Mouse (Mus musculus): Measurements from ENCODE around the gene Rnaseh2a. TPM values are rescaled to one million over a fixed set of nuclear protein-coding genes. Genes with fewer than 3 reads are reported as not detected.

Gene Rnaseh2a
- total and polyA plus RNA-seq, 2 experiments from 2014 or later = 42.7 to 52.2 TPM

DNA sequence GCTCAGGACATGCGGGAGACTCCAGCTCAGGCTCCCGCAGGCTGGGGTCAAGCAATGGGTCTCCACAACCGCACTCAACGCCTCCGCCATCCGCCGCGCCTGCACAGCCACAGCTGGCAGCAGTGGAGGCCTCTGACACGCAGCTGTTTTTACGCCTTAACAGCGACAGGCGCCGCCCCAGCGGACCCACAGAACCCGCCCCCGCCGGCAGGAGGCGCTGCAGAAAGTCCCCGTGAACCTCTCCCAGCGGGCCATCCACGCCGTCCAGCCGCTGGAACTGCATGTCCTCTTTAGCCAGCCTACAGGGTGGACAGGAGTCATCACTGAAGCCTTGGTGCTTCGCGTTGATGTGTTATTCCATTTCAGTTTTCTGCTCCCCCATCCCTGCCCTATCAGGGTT, 38.1 kb upstream of the Rnaseh2a start:
- no peaks in the 10 kb centered on the region for H3K4me1 ChIP-seq (ENCODE audit: insufficient read depth)
- no peak for DNase-seq
- H3K36me3 ChIP-seq (ENCODE audit: insufficient read depth) = peaks cover 5% of the 10 kb centered on the region; the same call in 1 of the 2 replicates
- H3K27me3 ChIP-seq (ENCODE audit: insufficient read depth, low read length) = peaks cover 14% of the 10 kb centered on the region
- no peak for ATAC-seq
- H3K27ac ChIP-seq (ENCODE audit: low read depth, low read length) = no peak overlapping the region
- no peak overlapping the region for H3K4me3 ChIP-seq (ENCODE audit: low read depth, low read length)
- H3K9ac ChIP-seq = no peak overlapping the region
- 0 out of 2 replicates have a peak, but pooled peaks have one; percentile 18 for TF ChIP-seq CTCF (IDR thresholded peaks at IDR 0.05; ENCODE audit: low read depth)
- H3K9me3 ChIP-seq (ENCODE audit: low read length) = no peaks in the 10 kb centered on the region
- no peak overlapping the region for H3K4me2 ChIP-seq (ENCODE audit: low read depth)
- 20% methylated on average over 25 of the region's 25 CpGs for WGBS

DNA sequence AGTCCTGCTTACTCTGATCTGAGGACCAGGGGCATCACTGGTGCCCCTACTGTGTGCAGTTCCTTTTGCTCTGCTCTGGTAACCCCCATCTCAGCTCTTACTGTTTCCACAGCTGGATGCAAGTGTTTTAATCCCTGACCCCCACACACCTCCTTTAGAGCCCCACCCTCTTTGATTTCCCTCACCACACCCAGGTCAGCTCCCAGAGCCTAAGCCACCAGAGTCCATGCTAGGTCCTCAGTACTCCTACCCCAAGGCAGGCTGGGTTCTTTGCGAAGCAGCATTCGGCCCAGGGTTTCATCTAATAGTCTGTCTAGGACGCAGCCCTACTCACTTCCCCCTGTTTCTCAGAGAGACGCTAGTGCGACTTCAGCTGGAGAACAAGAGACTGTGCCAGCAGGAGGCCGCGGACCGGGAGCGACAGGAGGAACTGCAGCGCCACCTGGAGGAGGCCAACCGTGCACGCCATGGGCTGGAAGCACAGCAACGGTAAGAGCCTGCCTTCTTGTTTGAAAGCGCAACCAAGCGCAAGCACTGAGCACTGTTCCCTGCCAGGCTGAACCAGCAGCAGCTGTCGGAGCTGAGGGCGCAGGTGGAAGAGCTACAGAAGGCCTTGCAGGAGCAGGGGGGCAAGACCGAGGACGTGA, 28.2 kb upstream of the Rnaseh2a start:
- WGBS = 3% methylated on average over 19 of the region's 19 CpGs
- Histone ChIP-seq H3K9ac (peak overlapping the region; percentile 25; the same call in 1 of the 2 replicates), H3K4me2 (ENCODE audit: low read depth) (no peak overlapping the region), H3K4me3 (ENCODE audit: low read depth, low read length) (no peak overlapping the region), H3K4me1 (ENCODE audit: insufficient read depth) (no peaks in the 10 kb centered on the region), H3K27me3 (ENCODE audit: insufficient read depth, low read length) (no peaks in the 10 kb centered on the region), H3K9me3 (ENCODE audit: low read length) (no peaks in the 10 kb centered on the region), H3K36me3 (ENCODE audit: insufficient read depth) (peaks cover 14% of the 10 kb centered on the region), H3K27ac (ENCODE audit: low read depth, low read length) (no peak overlapping the region)
- ATAC-seq (peak; percentile 88), DNase-seq (peak; percentile 90)
- peak; percentile 93 for TF ChIP-seq CTCF (IDR thresholded peaks at IDR 0.05; ENCODE audit: low read depth)

- Histone ChIP-seq H3K4me3 (ENCODE audit: low read depth, low read length) (no peak overlapping the region), H3K9me3 (ENCODE audit: low read length) (no peaks in the 10 kb centered on the region), H3K4me1 (ENCODE audit: insufficient read depth) (no peaks in the 10 kb centered on the region), H3K36me3 (ENCODE audit: insufficient read depth) (peaks cover 7% of the 10 kb centered on the region; the same call in 1 of the 2 replicates), H3K4me2 (ENCODE audit: low read depth) (no peak overlapping the region), H3K27ac (ENCODE audit: low read depth, low read length) (no peak overlapping the region), H3K9ac (no peak overlapping the region), H3K27me3 (ENCODE audit: insufficient read depth, low read length) (no peaks in the 10 kb centered on the region)
- ATAC-seq (no peak), DNase-seq (no peak)
- TF ChIP-seq CTCF (IDR thresholded peaks at IDR 0.05; ENCODE audit: low read depth) = no peak
- 84% methylated on average over 5 of the region's 5 CpGs for WGBS
Observed at GRCm38 (mm10) chr8:84996978-84997377, 27.4 kb upstream of the Rnaseh2a start.

GRCm38 (mm10) chr8:84995680-84996079, 26.1 kb upstream of the Rnaseh2a start:
- 19% methylated on average over 25 of the region's 25 CpGs for WGBS
- Histone ChIP-seq H3K4me2 (ENCODE audit: low read depth) (peak overlapping the region; percentile 10; the same call in 1 of the 2 replicates), H3K4me1 (ENCODE audit: insufficient read depth) (peaks cover 7% of the 10 kb centered on the region), H3K27me3 (ENCODE audit: insufficient read depth, low read length) (no peaks in the 10 kb centered on the region), H3K9me3 (ENCODE audit: low read length) (no peaks in the 10 kb centered on the region), H3K36me3 (ENCODE audit: insufficient read depth) (0 out of 2 replicates have a peak, but pooled peaks cover 3% of the 10 kb centered on the region), H3K27ac (ENCODE audit: low read depth, low read length) (no peak overlapping the region), H3K9ac (no peak overlapping the region), H3K4me3 (ENCODE audit: low read depth, low read length) (no peak overlapping the region)
- TF ChIP-seq CTCF (IDR thresholded peaks at IDR 0.05; ENCODE audit: low read depth) = no peak
- DNase-seq (peak; percentile 44), ATAC-seq (peak; percentile 32; the same call in 1 of the 2 replicates)

GRCm38 (mm10) chr8:84994375-84994774, 24.8 kb upstream of the Rnaseh2a start:
- Histone ChIP-seq H3K4me1 (ENCODE audit: insufficient read depth) (peaks cover 10% of the 10 kb centered on the region), H3K4me3 (ENCODE audit: low read depth, low read length) (no peak overlapping the region), H3K4me2 (ENCODE audit: low read depth) (no peak overlapping the region), H3K9me3 (ENCODE audit: low read length) (no peaks in the 10 kb centered on the region), H3K36me3 (ENCODE audit: insufficient read depth) (0 out of 2 replicates have a peak, but pooled peaks cover 3% of the 10 kb centered on the region), H3K27me3 (ENCODE audit: insufficient read depth, low read length) (no peaks in the 10 kb centered on the region), H3K9ac (no peak overlapping the region), H3K27ac (ENCODE audit: low read depth, low read length) (no peak overlapping the region)
- ATAC-seq (no peak), DNase-seq (no peak)
- no peak for TF ChIP-seq CTCF (IDR thresholded peaks at IDR 0.05; ENCODE audit: low read depth)
- WGBS = 96% methylated on average over 9 of the region's 9 CpGs

DNA sequence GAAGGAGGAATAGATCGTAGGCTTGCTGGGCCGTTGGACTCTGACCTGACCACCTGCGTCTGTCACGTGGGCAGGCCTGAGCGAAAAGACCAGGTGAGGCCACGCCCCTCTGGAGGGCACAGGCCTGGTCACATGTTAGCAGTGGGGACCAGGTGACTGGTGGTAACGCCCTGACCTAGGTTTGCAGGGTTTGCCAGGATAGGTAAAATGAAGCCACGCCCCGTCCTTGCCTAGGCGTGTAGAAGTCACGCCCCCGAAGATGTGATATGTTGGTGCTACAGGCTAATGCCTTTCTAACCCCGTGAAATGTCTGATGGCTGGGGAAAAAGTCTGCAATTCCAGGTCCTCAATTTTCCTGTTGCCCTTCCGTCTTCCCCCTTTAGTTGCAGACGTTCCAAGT, 21.3 kb upstream of the Rnaseh2a start:
- Histone ChIP-seq H3K4me3 (ENCODE audit: low read depth, low read length) (peak overlapping the region; percentile 69), H3K4me1 (ENCODE audit: insufficient read depth) (peaks cover 11% of the 10 kb centered on the region), H3K9me3 (ENCODE audit: low read length) (no peaks in the 10 kb centered on the region), H3K27me3 (ENCODE audit: insufficient read depth, low read length) (no peaks in the 10 kb centered on the region; the same call in 1 of the 2 replicates), H3K36me3 (ENCODE audit: insufficient read depth) (no peaks in the 10 kb centered on the region), H3K27ac (ENCODE audit: low read depth, low read length) (peak overlapping the region; percentile 70), H3K4me2 (ENCODE audit: low read depth) (peak overlapping the region; percentile 92), H3K9ac (peak overlapping the region; percentile 85)
- ATAC-seq (peak; percentile 21), DNase-seq (peak; percentile 55)
- no peak for TF ChIP-seq CTCF (IDR thresholded peaks at IDR 0.05; ENCODE audit: low read depth)
- WGBS = 5% methylated on average over 15 of the region's 15 CpGs

DNA sequence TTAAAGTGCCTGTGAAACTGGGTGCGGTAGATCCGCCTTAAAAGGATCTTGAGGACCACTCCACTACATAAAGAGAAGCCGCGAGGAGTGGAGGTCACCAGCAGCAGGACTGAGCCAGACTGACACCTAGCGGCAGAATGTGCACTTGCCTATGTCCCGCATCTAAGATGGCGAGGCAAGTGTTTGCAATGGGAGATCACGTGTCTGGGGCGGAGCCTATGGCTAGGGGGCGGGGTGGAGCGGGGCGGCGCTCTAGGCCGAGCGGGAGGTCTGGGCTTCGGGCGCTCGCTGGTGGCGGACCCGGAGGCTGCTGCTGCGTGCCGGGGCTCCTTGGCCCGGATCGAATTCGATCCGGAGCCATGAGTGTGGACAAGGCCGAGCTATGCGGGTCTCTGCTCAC, 20.8 kb upstream of the Rnaseh2a start, which contains the start of gene Hook2:
TSS of gene Hook2 (plus strand) at position 255 of the 400 bp plus-strand sequence.
- DNase-seq (peak; percentile 98), ATAC-seq (peak; percentile 87)
- peak within 1 kb of the TSS; percentile 87 for H3K27ac ChIP-seq (ENCODE audit: low read depth, low read length)
- 6% methylated on average over 28 of the region's 28 CpGs for WGBS
- peak within 1 kb of the TSS; percentile 85 for H3K9ac ChIP-seq
- no peaks in the 10 kb centered on the region; the same call in 1 of the 2 replicates for H3K27me3 ChIP-seq (ENCODE audit: insufficient read depth, low read length)
- H3K9me3 ChIP-seq (ENCODE audit: low read length) = no peaks in the 10 kb centered on the region
- H3K4me2 ChIP-seq (ENCODE audit: low read depth) = peak within 1 kb of the TSS; percentile 92
- no peaks in the 10 kb centered on the region for H3K36me3 ChIP-seq (ENCODE audit: insufficient read depth)
- peaks cover 13% of the 10 kb centered on the region for H3K4me1 ChIP-seq (ENCODE audit: insufficient read depth)
- TF ChIP-seq CTCF (IDR thresholded peaks at IDR 0.05; ENCODE audit: low read depth) = peak; percentile 98
- H3K4me3 ChIP-seq (ENCODE audit: low read depth, low read length) = peak within 1 kb of the TSS; percentile 69

Data from forebrain, postnatal 0 days (tissue).